Mouse (Mus musculus) hindbrain, embryonic 10.5 days (tissue): ENCODE measurements at regions not wholly inside any gene's neighbourhood (a gene's known extent, or its start where the extent isn't known, plus 50 kb on each side); places are given as distances from the start of the nearest gene placed in this dataset.

Experiments used
- DNase-seq: peaks from one replicate; pipeline ENCODE4 v3.0.0-alpha.2; 2017; ENCODE audit warnings: low spot score
- H3K27ac ChIP-seq: fragments of 300-500 bp; sonication (generic); 2 replicates; pipeline ENCODE4 v1.5.1; 2016; ENCODE audit warnings: mild to moderate bottlenecking, moderate library complexity
- H3K27me3 ChIP-seq: fragments of 300-500 bp; sonication (generic); 2 replicates; pipeline ENCODE4 v1.6.1; 2016; ENCODE audit warnings: mild to moderate bottlenecking; ENCODE audit not compliant: poor library complexity, insufficient read depth, severe bottlenecking
- H3K36me3 ChIP-seq: fragments of 300-500 bp; sonication (generic); 2 replicates; pipeline ENCODE4 v1.6.1; 2016; ENCODE audit warnings: mild to moderate bottlenecking, moderate library complexity
- H3K4me1 ChIP-seq: fragments of 300-500 bp; sonication (generic); replicated peaks from 2 replicates; pipeline ENCODE4 v1.6.1; 2016; ENCODE audit warnings: mild to moderate bottlenecking
- H3K4me3 ChIP-seq: fragments of 300-500 bp; sonication (generic); 2 replicates; pipeline ENCODE4 v1.5.1; 2016; ENCODE audit warnings: mild to moderate bottlenecking, moderate library complexity
- H3K9me3 ChIP-seq: fragments of 300-500 bp; sonication (generic); 2 replicates; pipeline ENCODE4 v1.6.1; 2016; ENCODE audit warnings: mild to moderate bottlenecking, moderate library complexity
- WGBS: fragments of 180-500 bp; shearing (Covaris S2); methylation state at CpG from one replicate; pipeline ENCODE4 v1.1.7; 2016; 5-methylcytosine and 5-hydroxymethylcytosine counted together

DNA sequence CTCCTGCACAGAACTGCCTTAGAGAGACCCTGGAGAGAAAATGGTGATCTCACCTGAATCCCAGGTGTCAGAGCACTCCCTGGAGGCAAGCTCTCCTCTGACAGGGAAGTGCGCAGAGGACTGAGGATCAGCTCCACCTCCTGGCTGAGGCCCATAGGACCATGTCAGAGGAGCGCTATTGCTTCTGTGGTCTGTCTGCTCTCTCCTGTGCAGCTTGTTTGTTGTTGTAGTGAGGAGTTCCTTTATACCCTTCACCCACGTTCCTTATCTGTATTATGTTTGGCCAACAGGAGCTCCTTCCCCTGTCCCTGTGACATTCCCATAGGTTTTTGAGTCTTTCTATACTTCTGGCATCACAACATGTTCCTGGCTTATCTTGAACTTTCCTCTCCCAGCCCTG is 91.5 kb upstream of the Stc2 start:
- DNase-seq: no peak

GRCm38 (mm10) chr11:31427374-31427773 is 57.5 kb upstream of the Stc2 start:
- no peaks in the 10 kb centered on the region for H3K36me3 ChIP-seq
- no peaks in the 10 kb centered on the region for H3K27me3 ChIP-seq
- WGBS: 90% methylated on average over 2 of the region's 2 CpGs
- no peaks in the 10 kb centered on the region for H3K9me3 ChIP-seq
- no peak overlapping the region for H3K27ac ChIP-seq
- no peaks in the 10 kb centered on the region for H3K4me1 ChIP-seq
- H3K4me3 ChIP-seq: no peak overlapping the region
- DNase-seq: no peak

More for the DNA sequence above, 91.5 kb upstream of the Stc2 start:
- no peaks in the 10 kb centered on the region for H3K9me3 ChIP-seq
- no peaks in the 10 kb centered on the region for H3K27me3 ChIP-seq
- no peak overlapping the region for H3K4me3 ChIP-seq
- no peaks in the 10 kb centered on the region for H3K4me1 ChIP-seq
- WGBS: 62% methylated on average over 3 of the region's 3 CpGs
- H3K27ac ChIP-seq: no peak overlapping the region
- H3K36me3 ChIP-seq: no peaks in the 10 kb centered on the region
